Mouse (Mus musculus) midbrain, postnatal 0 days (tissue): ENCODE results near the gene Cachd1. TPM values are rescaled to one million over a fixed set of nuclear protein-coding genes. Genes with fewer than 3 reads are reported as not detected.

Experiments used
- ATAC-seq: fragments of 200-750 bp; cut with Nextera tagmentation; 2 replicates; pipeline ENCODE4 v1.8.0; 2017; ENCODE audit warnings: moderate number of reproducible peaks, mild to moderate bottlenecking, moderate TSS enrichment, moderate library complexity; ENCODE audit not compliant: low FRiP score
- DNase-seq: peaks from one replicate; pipeline ENCODE4 v3.0.0-alpha.2; 2015; ENCODE audit warnings: low spot score
- H3K27ac ChIP-seq: fragments of 300-500 bp; sonication (generic); 2 replicates; pipeline ENCODE4 v1.5.1; 2014; ENCODE audit warnings: low read depth, mild to moderate bottlenecking, low read length, mixed read lengths
- H3K27me3 ChIP-seq: fragments of 300-500 bp; sonication (generic); 2 replicates; pipeline ENCODE4 v1.6.1; 2014; ENCODE audit warnings: low read length, control low read depth, mixed read lengths; ENCODE audit not compliant: insufficient read depth
- H3K36me3 ChIP-seq: fragments of 300-500 bp; sonication (generic); 2 replicates; pipeline ENCODE4 v1.6.1; 2014; ENCODE audit warnings: low read length, control low read depth, mixed read lengths; ENCODE audit not compliant: insufficient read depth
- H3K4me1 ChIP-seq: fragments of 300-500 bp; sonication (generic); 2 replicates; pipeline ENCODE4 v1.6.1; 2014; ENCODE audit warnings: mild to moderate bottlenecking, control low read depth, antibody characterized with exemption, low read length, mixed read lengths; ENCODE audit not compliant: insufficient read depth
- H3K4me2 ChIP-seq: fragments of 300-500 bp; sonication (generic); 2 replicates; pipeline ENCODE4 v1.6.1; 2014; ENCODE audit warnings: low read depth, mild to moderate bottlenecking, low read length, mixed read lengths; ENCODE audit not compliant: poor library complexity, severe bottlenecking
- H3K4me3 ChIP-seq: fragments of 300-500 bp; sonication (generic); 2 replicates; pipeline ENCODE4 v1.5.1; 2014; ENCODE audit warnings: low read depth, mild to moderate bottlenecking, low read length, moderate library complexity
- H3K9ac ChIP-seq: fragments of 300-500 bp; sonication (generic); replicated peaks from 2 replicates; pipeline ENCODE4 v1.6.1; 2014; ENCODE audit warnings: mild to moderate bottlenecking, low read length, moderate library complexity, mixed read lengths; ENCODE audit not compliant: poor library complexity, severe bottlenecking
- H3K9me3 ChIP-seq: fragments of 300-500 bp; sonication (generic); 2 replicates; pipeline ENCODE4 v1.6.1; 2016; ENCODE audit warnings: low read length, control low read depth
- CTCF ChIP-seq: IDR thresholded peaks from 2 replicates; pipeline ENCODE4 v1.5.1; 2016; ENCODE audit warnings: antibody characterized with exemption, mild to moderate bottlenecking
- WGBS: fragments of 180-500 bp; shearing (Covaris S2); extraction: QIAGEN DNeasy Blood & Tissue Kit; methylation state at CpG from one replicate; pipeline ENCODE4 v1.1.7; 2014; 5-methylcytosine and 5-hydroxymethylcytosine counted together
- polyA plus RNA-seq: library from polyadenylated mRNA; unstranded; fragments of >200 nt; fragmentation: Nextera tagmentation; extraction: Ambion mirVana; gene quantifications from 2 replicates; pipeline ENCODE4 v1.2.1, GENCODE M21; 2015
- total RNA-seq: library from RNA; depleted of rRNA; stranded (reverse); fragments of >200 nt; gene quantifications from 2 replicates; pipeline ENCODE4 v1.2.3, GENCODE M21; 2014

The Cachd1 gene
- total and polyA plus RNA-seq, 2 experiments from 2014 or later: 26.5 to 52.2 TPM

GRCm38 (mm10) chr4:100951876-100952275 lies 175.4 kb downstream of the Cachd1 start:
- no peak for ATAC-seq
- Histone ChIP-seq H3K4me1 (no peaks in the 10 kb centered on the region), H3K36me3 (0 out of 2 replicates have a peak, but pooled peaks cover 5% of the 10 kb centered on the region), H3K4me2 (no peak overlapping the region), H3K9me3 (no peaks in the 10 kb centered on the region), H3K27me3 (no peaks in the 10 kb centered on the region), H3K4me3 (no peak overlapping the region), H3K27ac (no peak overlapping the region), H3K9ac (no peak overlapping the region)
- DNase-seq: no peak
- 79% methylated on average over 8 of the region's 8 CpGs for WGBS
- no peak for TF ChIP-seq CTCF

GRCm38 (mm10) chr4:100963341-100963740 lies 186.9 kb downstream of the Cachd1 start:
- no peak overlapping the region for H3K27ac ChIP-seq
- ATAC-seq (no peak), DNase-seq (no peak)
- no peaks in the 10 kb centered on the region for H3K27me3 ChIP-seq
- 89% methylated on average over 1 of the region's 1 CpGs for WGBS
- no peaks in the 10 kb centered on the region for H3K9me3 ChIP-seq
- no peak overlapping the region for H3K9ac ChIP-seq
- no peaks in the 10 kb centered on the region for H3K4me1 ChIP-seq
- no peak overlapping the region for H3K4me3 ChIP-seq
- TF ChIP-seq CTCF: no peak
- no peak overlapping the region for H3K4me2 ChIP-seq
- H3K36me3 ChIP-seq: peaks cover 35% of the 10 kb centered on the region

- no peak for ATAC-seq
- no peak overlapping the region for H3K27ac ChIP-seq
- no peak overlapping the region for H3K4me3 ChIP-seq
- peaks cover 32% of the 10 kb centered on the region for H3K36me3 ChIP-seq
- no peak overlapping the region for H3K9ac ChIP-seq
- no peaks in the 10 kb centered on the region for H3K9me3 ChIP-seq
- no peak overlapping the region for H3K4me2 ChIP-seq
- 81% methylated on average over 8 of the region's 8 CpGs for WGBS
- DNase-seq: no peak
- TF ChIP-seq CTCF: no peak
- no peaks in the 10 kb centered on the region for H3K27me3 ChIP-seq
- no peaks in the 10 kb centered on the region for H3K4me1 ChIP-seq
Observed at GRCm38 (mm10) chr4:100963796-100964195, 187.3 kb downstream of the Cachd1 start.

- Histone ChIP-seq H3K4me2 (no peak overlapping the region), H3K27me3 (no peaks in the 10 kb centered on the region), H3K36me3 (peaks cover 17% of the 10 kb centered on the region; the same call in 1 of the 2 replicates), H3K27ac (no peak overlapping the region; the same call in 1 of the 2 replicates), H3K4me1 (no peaks in the 10 kb centered on the region), H3K9me3 (no peaks in the 10 kb centered on the region), H3K9ac (no peak overlapping the region), H3K4me3 (no peak overlapping the region)
- 58% methylated on average over 19 of the region's 19 CpGs for WGBS
- no peak for TF ChIP-seq CTCF
- DNase-seq: no peak
- ATAC-seq: no peak
Observed at GRCm38 (mm10) chr4:100967703-100968392, 191.4 kb downstream of the Cachd1 start.

- 0 out of 2 replicates have a peak, but pooled peaks cover 8% of the 10 kb centered on the region for H3K36me3 ChIP-seq
Observed at GRCm38 (mm10) chr4:100973641-100974454, 197.4 kb downstream of the Cachd1 start.

More at GRCm38 (mm10) chr4:100973641-100974454, 197.4 kb downstream of the Cachd1 start:
- Histone ChIP-seq H3K27ac (peak overlapping the region; percentile 57), H3K4me1 (no peaks in the 10 kb centered on the region), H3K27me3 (no peaks in the 10 kb centered on the region), H3K4me2 (no peak overlapping the region), H3K9me3 (no peaks in the 10 kb centered on the region), H3K4me3 (no peak overlapping the region), H3K9ac (no peak overlapping the region)
- DNase-seq (peak; percentile 84), ATAC-seq (peak; percentile 88)
- TF ChIP-seq CTCF: no peak
- 20% methylated on average over 16 of the region's 16 CpGs for WGBS
